Mouse (Mus musculus) kidney, adult 2 months (tissue): Measurements from ENCODE around the gene Prr15l. TPM values are rescaled to one million over a fixed set of nuclear protein-coding genes. Genes with fewer than 3 reads are reported as not detected.
A peak's percentile ranks its signal among the peaks of the same experiment; 100 is the strongest.

Experiments used
- DNase-seq: peaks from one replicate; pipeline ENCODE4 v3.0.0; 2021
- H3K27ac ChIP-seq: fragments of 200-500 bp; 2 replicates; pipeline ENCODE4 v1.5.1; 2012; ENCODE audit warnings: low read depth, low read length, control low read depth, inconsistent platforms; ENCODE audit not compliant: insufficient read depth
- H3K27me3 ChIP-seq: fragments of 200-500 bp; replicated peaks from 2 replicates; pipeline ENCODE4 v1.6.1; 2012; ENCODE audit warnings: mild to moderate bottlenecking, moderate library complexity, low read length, inconsistent platforms; ENCODE audit not compliant: control insufficient read depth, insufficient read depth
- H3K36me3 ChIP-seq: fragments of 200-500 bp; 2 replicates; pipeline ENCODE4 v1.6.1; 2012; ENCODE audit warnings: mild to moderate bottlenecking, moderate library complexity, low read length, inconsistent platforms; ENCODE audit not compliant: control insufficient read depth, insufficient read depth
- H3K4me1 ChIP-seq: fragments of 200-500 bp; 2 replicates; pipeline ENCODE4 v1.6.1; 2011; ENCODE audit warnings: low read length; ENCODE audit not compliant: control insufficient read depth, insufficient read depth
- H3K4me3 ChIP-seq: fragments of 200-500 bp; 2 replicates; pipeline ENCODE4 v1.5.1; 2011; ENCODE audit warnings: mild to moderate bottlenecking, low read depth, low read length, control low read depth; ENCODE audit not compliant: insufficient read depth
- CTCF ChIP-seq: fragments of 200-500 bp; conservative IDR thresholded peaks from 2 replicates; pipeline ENCODE4 v1.5.1; 2011; ENCODE audit warnings: low read depth, mild to moderate bottlenecking, control low read depth, low read length, moderate library complexity, mixed read lengths; ENCODE audit not compliant: insufficient read depth, insufficient read length
- POLR2A ChIP-seq: fragments of 200-500 bp; IDR thresholded peaks from one replicate; pipeline ENCODE4 v1.6.1; 2011; ENCODE audit warnings: low read depth, low read length, control low read depth
- WGBS: fragments of 180-500 bp; shearing (Covaris S2); methylation state at CpG from one replicate; pipeline ENCODE4 v1.1.7; 2018; 5-methylcytosine and 5-hydroxymethylcytosine counted together
- polyA plus RNA-seq: library from polyadenylated mRNA; depleted of rRNA; stranded (reverse); fragments of >200 nt; gene quantifications from 2 replicates; pipeline ENCODE4 v1.2.3, GENCODE M21; 2012

Prr15l gene
- polyA plus RNA-seq, 1 experiment, result 119 TPM

GRCm38 (mm10) chr11:96940578-96941465 is 12.9 kb downstream of the Prr15l start:
- TF ChIP-seq CTCF (no peak), POLR2A (no peak)
- H3K4me1 ChIP-seq, result peaks cover 28% of the 10 kb centered on the region
- no peaks in the 10 kb centered on the region for H3K27me3 ChIP-seq
- DNase-seq, result no peak
- H3K36me3 ChIP-seq, result no peaks in the 10 kb centered on the region
- H3K27ac ChIP-seq, result no peak overlapping the region
- 74% methylated on average over 16 of the region's 16 CpGs for WGBS
- no peak overlapping the region for H3K4me3 ChIP-seq

- DNase-seq, result no peak
- TF ChIP-seq CTCF, result no peak
- no peak for TF ChIP-seq POLR2A
- peaks cover 22% of the 10 kb centered on the region for H3K4me1 ChIP-seq
- H3K36me3 ChIP-seq, result no peaks in the 10 kb centered on the region
- H3K27me3 ChIP-seq, result no peaks in the 10 kb centered on the region
- WGBS, result 79% methylated on average over 6 of the region's 6 CpGs
- H3K4me3 ChIP-seq, result no peak overlapping the region
- H3K27ac ChIP-seq, result no peak overlapping the region
Observed at GRCm38 (mm10) chr11:96941989-96942590, 14.2 kb downstream of the Prr15l start.

GRCm38 (mm10) chr11:96943746-96944304 is 15.9 kb downstream of the Prr15l start, which contains the start of gene Pnpo:
Gene Pnpo, minus strand, starts transcription at chr11:96943986.
- no peaks in the 10 kb centered on the region for H3K27me3 ChIP-seq
- H3K4me1 ChIP-seq, result peaks cover 7% of the 10 kb centered on the region
- H3K27ac ChIP-seq, result peak within 1 kb of the TSS; percentile 46

GRCm38 (mm10) chr11:96944844-96945580 is 17.1 kb downstream of the Prr15l start:
- 71% methylated on average over 14 of the region's 14 CpGs for WGBS
- Histone ChIP-seq H3K27ac (no peak overlapping the region), H3K4me3 (no peak overlapping the region), H3K27me3 (no peaks in the 10 kb centered on the region), H3K36me3 (no peaks in the 10 kb centered on the region), H3K4me1 (peaks cover under 1% of the 10 kb centered on the region; the same call in 1 of the 2 replicates)
- DNase-seq, result no peak
- TF ChIP-seq CTCF, result no peak
- no peak for TF ChIP-seq POLR2A

More at GRCm38 (mm10) chr11:96943746-96944304, 15.9 kb downstream of the Prr15l start, which contains the start of gene Pnpo:
- peak within 1 kb of the TSS; percentile 75 for H3K4me3 ChIP-seq
- TF ChIP-seq CTCF, result no peak
- TF ChIP-seq POLR2A, result no peak
- peak; percentile 99 for DNase-seq
- 2% methylated on average over 29 of the region's 29 CpGs for WGBS
- no peaks in the 10 kb centered on the region for H3K36me3 ChIP-seq

GRCm38 (mm10) chr11:96946498-96946897 is 18.6 kb downstream of the Prr15l start:
- TF ChIP-seq POLR2A, result no peak
- TF ChIP-seq CTCF, result no peak
- no peaks in the 10 kb centered on the region for H3K27me3 ChIP-seq
- H3K4me3 ChIP-seq, result no peak overlapping the region
- DNase-seq, result no peak
- H3K4me1 ChIP-seq, result no peaks in the 10 kb centered on the region; the same call in 1 of the 2 replicates
- no peaks in the 10 kb centered on the region for H3K36me3 ChIP-seq
- no peak overlapping the region for H3K27ac ChIP-seq
- 86% methylated on average over 9 of the region's 9 CpGs for WGBS

- WGBS, result 91% methylated on average over 4 of the region's 4 CpGs
Observed at GRCm38 (mm10) chr11:96947849-96948248, 19.9 kb downstream of the Prr15l start.

GRCm38 (mm10) chr11:96950767-96951166 is 22.9 kb downstream of the Prr15l start:
- 100% methylated on average over 3 of the region's 3 CpGs for WGBS
- TF ChIP-seq POLR2A, result no peak
- TF ChIP-seq CTCF, result peak; percentile 44
- H3K36me3 ChIP-seq, result no peaks in the 10 kb centered on the region
- no peaks in the 10 kb centered on the region for H3K4me1 ChIP-seq
- H3K27me3 ChIP-seq, result no peaks in the 10 kb centered on the region
- no peak overlapping the region for H3K4me3 ChIP-seq
- no peak for DNase-seq
- no peak overlapping the region for H3K27ac ChIP-seq

More at GRCm38 (mm10) chr11:96947849-96948248, 19.9 kb downstream of the Prr15l start:
- DNase-seq, result no peak
- H3K4me1 ChIP-seq, result no peaks in the 10 kb centered on the region; the same call in 1 of the 2 replicates
- no peak for TF ChIP-seq POLR2A
- no peak for TF ChIP-seq CTCF
- no peaks in the 10 kb centered on the region for H3K36me3 ChIP-seq
- H3K27ac ChIP-seq, result no peak overlapping the region
- no peak overlapping the region for H3K4me3 ChIP-seq
- H3K27me3 ChIP-seq, result no peaks in the 10 kb centered on the region
